Mouse (Mus musculus): Measurements from ENCODE around the gene Letmd1. TPM values are rescaled to one million over a fixed set of nuclear protein-coding genes. Genes with fewer than 3 reads are reported as not detected.
"Not testable (repeated sequence)": the region's sequence is repeated elsewhere in the genome, so short reads cannot be mapped to it uniquely, and the experiment has no call there.

Gene Letmd1
- polyA plus RNA-seq, 1 experiment: 35.4 TPM

DNA sequence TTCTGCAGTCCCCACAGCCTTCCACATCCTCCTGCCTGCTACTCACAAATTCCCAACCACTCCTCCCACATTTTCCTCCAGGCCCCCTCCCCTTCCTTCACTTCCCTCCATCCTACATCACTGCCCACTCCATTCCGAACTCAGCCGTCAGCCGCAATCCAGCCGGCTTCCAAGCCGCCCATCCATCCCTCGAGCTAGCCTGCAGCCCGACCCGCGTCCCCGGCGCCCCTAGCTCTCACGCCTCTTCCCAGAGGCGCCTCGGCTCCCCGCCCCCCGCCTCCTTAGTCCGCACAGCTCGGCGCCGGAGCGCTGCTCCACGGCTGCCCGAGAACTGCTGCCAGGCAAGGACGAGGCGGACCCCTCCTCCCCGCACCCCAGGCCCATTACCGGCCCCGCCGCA lies 25.8 kb downstream of the Letmd1 start:
- TF ChIP-seq POLR2A (IDR thresholded peaks at IDR 0.05; ENCODE audit: low read depth, low read length) (no peak), CTCF (IDR thresholded peaks at IDR 0.05; ENCODE audit: extremely low read depth, insufficient read depth, insufficient read length, insufficient replicate concordance) (no peak)
- peak overlapping the region; percentile 89 for H3K4me3 ChIP-seq (ENCODE audit: extremely low read depth, insufficient read depth, insufficient read length)
- no peak for DNase-seq (ENCODE audit: low read depth in 1 of 2, low spot score in 2 of 2)
- no peak overlapping the region for H3K27ac ChIP-seq (ENCODE audit: insufficient read depth, low read length)
- 0 out of 2 replicates have a peak, but pooled peaks cover 2% of the 10 kb centered on the region for H3K27me3 ChIP-seq (ENCODE audit: control insufficient read depth, insufficient read depth, low read length)
- WGBS: under 1% methylated on average over 29 of the region's 29 CpGs
- peaks cover 4% of the 10 kb centered on the region; the same call in 1 of the 2 replicates for H3K4me1 ChIP-seq (ENCODE audit: control insufficient read depth, insufficient read depth, insufficient read length)
- no peaks in the 10 kb centered on the region for H3K36me3 ChIP-seq (ENCODE audit: control insufficient read depth, insufficient read depth, low read length)

DNA sequence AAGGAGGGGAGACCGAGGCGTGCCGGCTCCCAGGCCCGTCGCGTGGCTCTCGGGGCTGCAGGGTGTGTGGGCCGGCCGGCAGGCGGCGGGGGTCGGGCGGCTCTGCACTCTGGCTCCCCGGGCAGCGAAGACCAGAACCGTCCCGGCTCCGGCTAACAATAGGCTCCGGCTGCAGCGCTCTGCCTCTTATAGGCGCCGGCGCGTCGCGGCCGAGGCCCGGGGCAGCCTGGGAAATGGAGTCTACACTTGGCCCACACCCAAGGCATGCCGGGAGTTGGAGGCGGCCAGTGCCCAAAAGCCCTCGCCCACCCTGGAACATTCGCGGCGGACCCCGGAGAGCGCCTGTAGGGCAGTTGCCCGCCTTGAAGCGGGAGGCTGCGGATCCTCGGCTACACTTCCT lies 26.3 kb downstream of the Letmd1 start, which contains the start of gene Csrnp2:
TSS of gene Csrnp2 (minus strand) at position 387 of the 400 bp plus-strand sequence.
- peak; percentile 59 to 84 for DNase-seq (ENCODE audit: low read depth in 1 of 2, low spot score in 2 of 2)
- WGBS: 1% methylated on average over 40 of the region's 40 CpGs
- H3K4me1 ChIP-seq (ENCODE audit: control insufficient read depth, insufficient read depth, insufficient read length): peaks cover 4% of the 10 kb centered on the region; the same call in 1 of the 2 replicates
- no peak within 1 kb of the TSS for H3K27ac ChIP-seq (ENCODE audit: insufficient read depth, low read length)
- H3K36me3 ChIP-seq (ENCODE audit: control insufficient read depth, insufficient read depth, low read length): no peaks in the 10 kb centered on the region
- peak within 1 kb of the TSS; percentile 89 for H3K4me3 ChIP-seq (ENCODE audit: extremely low read depth, insufficient read depth, insufficient read length)
- TF ChIP-seq CTCF (IDR thresholded peaks at IDR 0.05; ENCODE audit: extremely low read depth, insufficient read depth, insufficient read length, insufficient replicate concordance) (no peak), POLR2A (IDR thresholded peaks at IDR 0.05; ENCODE audit: low read depth, low read length) (peak; percentile 88)
- H3K27me3 ChIP-seq (ENCODE audit: control insufficient read depth, insufficient read depth, low read length): 0 out of 2 replicates have a peak, but pooled peaks cover 2% of the 10 kb centered on the region

DNA sequence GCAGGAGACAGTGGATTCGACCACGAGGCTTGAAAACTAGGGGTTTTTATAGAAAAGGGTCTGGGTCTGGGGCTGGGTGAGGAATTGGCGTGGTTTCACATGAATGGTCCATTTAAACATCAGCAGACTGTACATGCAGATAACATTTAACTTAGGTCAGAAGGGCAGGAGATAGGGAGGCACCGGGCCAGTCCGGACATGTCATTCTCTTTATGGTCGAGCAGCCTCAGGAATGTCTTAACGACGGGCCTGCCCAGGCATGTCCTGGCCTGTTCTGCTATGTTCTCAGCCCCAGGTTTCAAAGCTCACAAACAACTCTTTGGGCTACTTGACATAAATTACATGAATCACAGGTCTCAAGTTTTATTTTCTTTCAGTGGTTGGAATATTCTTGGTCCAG lies 30.7 kb downstream of the Letmd1 start:
- not testable (repeated sequence) for H3K27me3 ChIP-seq (ENCODE audit: control insufficient read depth, insufficient read depth, low read length); H3K4me1 ChIP-seq (ENCODE audit: control insufficient read depth, insufficient read depth, insufficient read length); H3K27ac ChIP-seq (ENCODE audit: insufficient read depth, low read length); H3K4me3 ChIP-seq (ENCODE audit: extremely low read depth, insufficient read depth, insufficient read length); H3K36me3 ChIP-seq (ENCODE audit: control insufficient read depth, insufficient read depth, low read length); DNase-seq (ENCODE audit: low read depth in 1 of 2, low spot score in 2 of 2)
- 90% methylated on average over 8 of the region's 8 CpGs for whole genome bisulfite sequencing

DNA sequence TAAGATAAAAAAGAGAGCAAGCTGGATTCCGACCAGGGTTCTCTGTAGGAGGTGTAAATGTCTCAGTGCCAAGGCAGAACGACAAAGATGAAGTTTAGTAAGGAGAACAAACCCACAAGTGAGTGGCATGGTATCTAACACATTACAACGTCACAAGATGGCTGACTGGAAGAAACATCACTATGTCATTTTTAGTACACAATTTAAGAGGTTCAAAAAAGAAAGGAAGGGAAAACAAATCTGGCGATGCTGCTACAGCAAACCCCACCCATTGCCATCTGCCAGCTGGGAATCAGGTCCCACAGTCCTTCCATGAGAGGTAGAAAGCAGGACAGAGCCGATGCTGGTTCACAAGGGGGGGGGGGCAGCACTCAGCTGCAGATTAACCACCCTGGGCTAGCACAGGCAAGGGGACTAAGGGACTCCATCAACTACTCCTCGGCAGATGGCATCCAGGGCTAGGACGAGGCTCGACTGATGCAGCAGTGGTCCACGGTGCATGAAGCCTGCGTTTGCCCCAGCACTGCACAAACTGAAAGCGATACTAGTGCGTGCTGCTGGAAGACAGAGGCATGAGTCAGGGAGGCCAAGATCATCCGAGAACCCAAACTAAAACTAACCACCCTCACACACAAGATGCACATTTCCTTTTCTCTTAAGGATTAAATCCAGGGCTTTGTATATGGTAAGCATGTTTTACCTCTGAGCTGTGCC lies 39.8 kb downstream of the Letmd1 start:
- Histone ChIP-seq H3K4me1 (ENCODE audit: control insufficient read depth, insufficient read depth, insufficient read length) (peaks cover 2% of the 10 kb centered on the region; the same call in 1 of the 2 replicates), H3K36me3 (ENCODE audit: control insufficient read depth, insufficient read depth, low read length) (peaks cover 3% of the 10 kb centered on the region; the same call in 1 of the 2 replicates), H3K27ac (ENCODE audit: insufficient read depth, low read length) (no peak overlapping the region), H3K4me3 (ENCODE audit: extremely low read depth, insufficient read depth, insufficient read length) (no peak overlapping the region), H3K27me3 (ENCODE audit: control insufficient read depth, insufficient read depth, low read length) (no peaks in the 10 kb centered on the region)
- 88% methylated on average over 13 of the region's 13 CpGs for WGBS
- no peak for TF ChIP-seq POLR2A (IDR thresholded peaks at IDR 0.05; ENCODE audit: low read depth, low read length)
- TF ChIP-seq CTCF (IDR thresholded peaks at IDR 0.05; ENCODE audit: extremely low read depth, insufficient read depth, insufficient read length, insufficient replicate concordance): no peak
- DNase-seq (ENCODE audit: low read depth in 1 of 2, low spot score in 2 of 2): no peak

DNA sequence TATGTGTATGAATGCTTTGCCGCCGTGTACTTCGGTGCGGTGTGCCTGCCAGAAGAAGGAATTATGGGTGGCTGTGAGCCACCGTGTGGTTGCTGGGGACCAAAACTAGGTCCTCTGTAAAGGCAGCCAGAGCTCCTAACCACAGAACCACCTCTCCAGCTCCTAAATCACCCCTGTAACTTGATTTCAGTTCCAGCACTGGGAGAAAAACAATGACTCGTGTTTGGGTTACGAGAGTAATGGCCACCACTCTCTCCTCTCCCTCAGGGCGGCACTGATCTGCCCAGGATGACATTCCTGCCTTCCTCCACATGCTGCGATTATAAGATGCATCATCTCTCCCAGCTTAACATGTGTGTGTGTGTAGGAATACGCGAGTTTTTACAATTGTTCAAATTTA lies 41.2 kb downstream of the Letmd1 start:
- H3K27me3 ChIP-seq (ENCODE audit: control insufficient read depth, insufficient read depth, low read length): no peaks in the 10 kb centered on the region
- TF ChIP-seq POLR2A (IDR thresholded peaks at IDR 0.05; ENCODE audit: low read depth, low read length): no peak
- no peak overlapping the region for H3K27ac ChIP-seq (ENCODE audit: insufficient read depth, low read length)
- H3K4me3 ChIP-seq (ENCODE audit: extremely low read depth, insufficient read depth, insufficient read length): no peak overlapping the region
- DNase-seq (ENCODE audit: low read depth in 1 of 2, low spot score in 2 of 2): no peak
- peaks cover 2% of the 10 kb centered on the region; the same call in 1 of the 2 replicates for H3K4me1 ChIP-seq (ENCODE audit: control insufficient read depth, insufficient read depth, insufficient read length)
- 95% methylated on average over 11 of the region's 11 CpGs for WGBS
- H3K36me3 ChIP-seq (ENCODE audit: control insufficient read depth, insufficient read depth, low read length): peaks cover 3% of the 10 kb centered on the region; the same call in 1 of the 2 replicates

DNA sequence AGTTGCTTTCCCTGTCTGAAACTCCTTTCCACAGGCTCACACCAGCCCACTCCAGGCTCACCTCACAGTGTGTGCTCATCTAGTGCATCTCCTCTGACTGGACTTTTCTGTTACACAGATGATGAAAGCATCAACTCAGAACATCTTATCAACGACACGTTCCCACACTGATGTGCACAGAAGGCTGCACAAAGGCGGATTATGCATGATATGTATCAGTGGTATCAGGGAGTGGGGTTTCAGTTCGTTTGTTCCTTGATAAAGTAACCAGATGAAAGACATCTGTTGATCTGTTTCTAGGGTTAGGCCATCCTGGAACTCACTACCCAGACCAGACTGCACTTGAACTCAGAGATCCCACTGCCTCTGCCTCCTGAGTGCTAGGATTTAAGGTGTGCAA lies 44.6 kb downstream of the Letmd1 start:
- H3K4me1 ChIP-seq (ENCODE audit: control insufficient read depth, insufficient read depth, insufficient read length): no peaks in the 10 kb centered on the region
- no peak overlapping the region for H3K27ac ChIP-seq (ENCODE audit: insufficient read depth, low read length)
- 92% methylated on average over 4 of the region's 4 CpGs for WGBS
- no peak for DNase-seq (ENCODE audit: low read depth in 1 of 2, low spot score in 2 of 2)
- H3K4me3 ChIP-seq (ENCODE audit: extremely low read depth, insufficient read depth, insufficient read length): no peak overlapping the region
- TF ChIP-seq CTCF (IDR thresholded peaks at IDR 0.05; ENCODE audit: extremely low read depth, insufficient read depth, insufficient read length, insufficient replicate concordance) (no peak), POLR2A (IDR thresholded peaks at IDR 0.05; ENCODE audit: low read depth, low read length) (no peak)
- peaks cover 3% of the 10 kb centered on the region; the same call in 1 of the 2 replicates for H3K36me3 ChIP-seq (ENCODE audit: control insufficient read depth, insufficient read depth, low read length)
- H3K27me3 ChIP-seq (ENCODE audit: control insufficient read depth, insufficient read depth, low read length): no peaks in the 10 kb centered on the region

DNA sequence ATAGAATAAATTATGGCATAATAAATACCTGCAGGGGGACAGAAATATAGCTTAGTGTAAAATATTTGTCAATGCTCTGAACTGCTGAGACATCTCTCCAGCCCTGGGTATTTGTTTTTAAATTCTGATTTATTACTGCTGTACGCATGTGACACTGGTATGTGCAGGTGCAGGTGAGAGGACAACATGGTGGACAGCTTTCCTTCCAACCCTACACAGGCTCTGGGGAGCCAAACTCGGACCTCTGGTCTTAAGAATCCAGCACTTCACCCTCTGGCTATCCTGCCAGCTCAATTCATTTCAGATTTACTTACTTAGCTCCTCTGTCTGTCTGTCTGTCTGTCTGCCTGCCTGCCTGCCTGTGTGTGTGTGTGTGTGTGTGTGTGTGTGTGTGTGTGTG lies 46.3 kb downstream of the Letmd1 start:
- Histone ChIP-seq H3K27me3 (ENCODE audit: control insufficient read depth, insufficient read depth, low read length) (no peaks in the 10 kb centered on the region), H3K4me3 (ENCODE audit: extremely low read depth, insufficient read depth, insufficient read length) (no peak overlapping the region), H3K36me3 (ENCODE audit: control insufficient read depth, insufficient read depth, low read length) (peaks cover 3% of the 10 kb centered on the region; the same call in 1 of the 2 replicates), H3K4me1 (ENCODE audit: control insufficient read depth, insufficient read depth, insufficient read length) (no peaks in the 10 kb centered on the region), H3K27ac (ENCODE audit: insufficient read depth, low read length) (no peak overlapping the region)
- WGBS: 91% methylated on average over 2 of the region's 2 CpGs
- no peak for TF ChIP-seq POLR2A (IDR thresholded peaks at IDR 0.05; ENCODE audit: low read depth, low read length)
- TF ChIP-seq CTCF (IDR thresholded peaks at IDR 0.05; ENCODE audit: extremely low read depth, insufficient read depth, insufficient read length, insufficient replicate concordance): no peak
- no peak for DNase-seq (ENCODE audit: low read depth in 1 of 2, low spot score in 2 of 2)
